Mouse (Mus musculus): ENCODE measurements around the gene Mettl7b. TPM values are rescaled to one million over a fixed set of nuclear protein-coding genes. Genes with fewer than 3 reads are reported as not detected.

The Mettl7b gene
- polyA plus RNA-seq, 1 experiment from 2014 or later, result 2.4 TPM

DNA sequence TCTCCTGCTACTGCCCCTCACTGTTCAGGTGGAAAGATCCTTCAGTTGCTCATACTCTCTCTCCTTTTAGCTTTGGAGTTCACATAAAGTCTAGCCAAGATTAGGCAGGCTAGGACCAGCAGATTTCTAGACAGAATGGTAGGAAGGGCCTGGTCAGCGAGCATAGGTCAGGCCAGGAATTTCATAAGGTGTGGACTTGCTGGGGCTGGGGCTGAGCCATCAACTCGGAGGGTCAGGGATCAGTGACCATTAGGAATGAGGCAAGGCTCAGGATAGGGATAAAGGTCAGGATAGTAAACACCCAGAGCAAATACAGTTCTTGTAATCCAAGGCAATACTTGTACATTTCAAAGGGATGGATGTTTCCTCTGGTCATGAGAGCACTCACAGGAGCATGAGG, 4.2 kb upstream of the Mettl7b start:
- H3K27ac ChIP-seq (ENCODE audit: low read depth), result no peak overlapping the region
- H3K27me3 ChIP-seq (replicated peaks; ENCODE audit: control insufficient read depth, insufficient read depth, low read length), result no peaks in the 10 kb centered on the region
- no peaks in the 10 kb centered on the region for H3K9me3 ChIP-seq (ENCODE audit: control insufficient read depth, low read length)
- ATAC-seq (replicated peaks; ENCODE audit: low FRiP score, low TSS enrichment, low read depth) (no peak), DNase-seq (ENCODE audit: low spot score) (no peak)
- H3K4me1 ChIP-seq (replicated peaks; ENCODE audit: control insufficient read depth, insufficient read depth, low read length), result 0 out of 2 replicates have a peak, but pooled peaks cover 3% of the 10 kb centered on the region
- 69% methylated on average over 2 of the region's 2 CpGs for WGBS
- H3K9ac ChIP-seq (ENCODE audit: low read length), result no peak overlapping the region
- no peak overlapping the region for H3K4me3 ChIP-seq (ENCODE audit: low read depth, low read length)
- no peaks in the 10 kb centered on the region for H3K36me3 ChIP-seq (ENCODE audit: control insufficient read depth, insufficient read depth, low read length)
- no peak overlapping the region for H3K4me2 ChIP-seq (ENCODE audit: low read length)

DNA sequence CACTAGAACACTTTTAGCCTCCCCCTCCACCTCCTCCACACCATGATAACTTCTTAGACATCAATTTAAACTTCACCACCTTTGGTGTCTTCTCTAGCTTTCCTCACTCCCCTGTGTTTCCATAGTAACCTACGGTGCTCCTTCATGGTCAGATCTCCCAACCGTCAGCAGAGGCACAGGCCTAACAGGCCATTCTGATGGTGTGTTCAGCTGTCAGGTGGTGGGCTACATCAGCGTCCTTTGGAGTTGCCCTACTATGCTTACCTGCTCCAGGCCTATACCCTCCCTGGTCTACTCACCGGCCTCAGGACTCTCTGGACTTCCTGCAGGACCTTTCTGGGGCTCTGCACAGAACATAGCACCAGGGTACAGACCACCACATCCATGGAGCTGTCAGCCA, 646 bp downstream of the Mettl7b start:
- Histone ChIP-seq H3K4me1 (replicated peaks; ENCODE audit: control insufficient read depth, insufficient read depth, low read length) (0 out of 2 replicates have a peak, but pooled peaks cover 3% of the 10 kb centered on the region), H3K4me3 (ENCODE audit: low read depth, low read length) (no peak overlapping the region), H3K27me3 (replicated peaks; ENCODE audit: control insufficient read depth, insufficient read depth, low read length) (no peaks in the 10 kb centered on the region), H3K36me3 (ENCODE audit: control insufficient read depth, insufficient read depth, low read length) (no peaks in the 10 kb centered on the region), H3K9ac (ENCODE audit: low read length) (no peak overlapping the region), H3K9me3 (ENCODE audit: control insufficient read depth, low read length) (no peaks in the 10 kb centered on the region), H3K4me2 (ENCODE audit: low read length) (no peak overlapping the region), H3K27ac (ENCODE audit: low read depth) (no peak overlapping the region)
- 75% methylated on average over 4 of the region's 4 CpGs for WGBS
- DNase-seq (ENCODE audit: low spot score), result no peak
- ATAC-seq (replicated peaks; ENCODE audit: low FRiP score, low TSS enrichment, low read depth), result no peak

DNA sequence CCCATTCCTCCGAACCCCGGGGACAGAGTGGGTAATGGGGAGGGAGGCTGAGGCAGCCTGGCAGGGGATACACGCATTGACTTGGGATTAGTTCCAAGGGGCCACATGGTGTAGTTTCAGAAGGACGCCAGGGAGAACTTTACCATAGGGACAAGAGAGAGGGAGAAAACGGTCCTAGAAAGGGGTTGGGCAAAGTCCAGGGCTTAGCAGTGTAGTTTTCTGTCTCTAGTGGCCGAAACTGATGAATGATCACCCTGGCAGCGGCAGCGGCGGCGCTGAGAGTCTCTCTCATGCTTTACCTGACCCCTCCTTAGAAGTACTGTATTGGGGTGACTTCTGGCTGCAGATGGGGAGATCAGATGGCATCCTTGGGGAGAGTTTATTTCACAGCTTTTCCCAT, 2.4 kb downstream of the Mettl7b start:
- no peak for ATAC-seq (replicated peaks; ENCODE audit: low FRiP score, low TSS enrichment, low read depth)
- Histone ChIP-seq H3K36me3 (ENCODE audit: control insufficient read depth, insufficient read depth, low read length) (no peaks in the 10 kb centered on the region), H3K27ac (ENCODE audit: low read depth) (no peak overlapping the region), H3K9me3 (ENCODE audit: control insufficient read depth, low read length) (no peaks in the 10 kb centered on the region), H3K4me3 (ENCODE audit: low read depth, low read length) (no peak overlapping the region), H3K4me1 (replicated peaks; ENCODE audit: control insufficient read depth, insufficient read depth, low read length) (0 out of 2 replicates have a peak, but pooled peaks cover 3% of the 10 kb centered on the region), H3K4me2 (ENCODE audit: low read length) (no peak overlapping the region), H3K9ac (ENCODE audit: low read length) (no peak overlapping the region), H3K27me3 (replicated peaks; ENCODE audit: control insufficient read depth, insufficient read depth, low read length) (no peaks in the 10 kb centered on the region)
- 74% methylated on average over 10 of the region's 10 CpGs for WGBS
- DNase-seq (ENCODE audit: low spot score), result no peak

DNA sequence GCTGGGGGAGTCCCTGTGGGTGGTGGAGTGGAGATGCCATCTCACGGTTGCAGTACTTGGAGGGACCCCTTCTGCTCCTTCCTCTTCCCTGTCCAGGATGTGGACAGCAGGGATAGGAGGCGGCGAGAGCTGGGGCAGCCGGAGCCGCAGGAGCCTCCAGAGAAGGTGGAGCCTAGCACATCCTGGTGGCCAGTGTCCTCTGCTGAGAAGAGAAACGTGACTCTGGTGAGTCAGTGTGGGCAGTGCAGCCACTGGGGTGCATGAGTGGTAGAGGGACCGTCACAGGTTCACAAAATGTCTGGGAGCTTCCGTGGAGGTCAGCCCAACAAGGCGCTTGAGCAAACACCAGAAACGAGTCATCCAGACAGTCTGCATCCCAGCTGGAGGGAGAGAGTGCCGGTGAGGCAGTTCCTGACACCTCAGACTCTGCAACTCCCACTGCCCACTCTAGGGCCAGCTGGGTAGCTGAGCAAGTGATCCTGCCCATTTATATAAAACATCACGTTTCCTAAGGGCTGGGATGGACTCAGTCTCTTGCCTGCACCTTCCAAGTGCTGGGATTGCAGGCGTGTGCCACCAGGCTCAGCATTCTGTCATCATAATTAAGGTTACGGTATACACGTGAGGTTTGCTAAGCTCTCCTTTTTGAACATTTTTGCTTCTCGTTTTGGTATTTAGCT, 10.4 kb downstream of the Mettl7b start:
- Histone ChIP-seq H3K27ac (ENCODE audit: low read depth) (no peak overlapping the region), H3K4me3 (ENCODE audit: low read depth, low read length) (no peak overlapping the region), H3K4me2 (ENCODE audit: low read length) (no peak overlapping the region), H3K9me3 (ENCODE audit: control insufficient read depth, low read length) (no peaks in the 10 kb centered on the region), H3K27me3 (replicated peaks; ENCODE audit: control insufficient read depth, insufficient read depth, low read length) (no peaks in the 10 kb centered on the region), H3K9ac (ENCODE audit: low read length) (no peak overlapping the region), H3K4me1 (replicated peaks; ENCODE audit: control insufficient read depth, insufficient read depth, low read length) (no peaks in the 10 kb centered on the region), H3K36me3 (ENCODE audit: control insufficient read depth, insufficient read depth, low read length) (no peaks in the 10 kb centered on the region)
- DNase-seq (ENCODE audit: low spot score) (no peak), ATAC-seq (replicated peaks; ENCODE audit: low FRiP score, low TSS enrichment, low read depth) (no peak)
- 65% methylated on average over 16 of the region's 16 CpGs for WGBS

DNA sequence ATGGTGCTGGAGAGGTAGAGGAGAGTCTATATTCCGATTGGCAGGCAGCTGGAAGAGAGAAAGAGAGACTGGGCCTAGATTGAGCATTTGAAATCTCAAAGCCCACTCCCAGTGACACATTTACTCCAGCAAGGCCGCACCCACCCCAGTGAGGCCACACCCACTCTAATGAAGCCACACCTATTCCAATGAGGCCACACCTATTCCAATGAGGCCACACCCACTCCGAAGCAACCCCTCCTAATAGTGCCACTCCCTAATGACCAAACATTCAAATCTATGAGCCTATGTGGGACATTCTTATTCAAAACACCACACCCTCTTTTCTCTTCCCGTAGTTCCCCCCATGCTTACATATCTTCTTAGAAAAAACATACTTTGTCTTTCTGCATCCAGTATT, 13.3 kb downstream of the Mettl7b start:
- DNase-seq (ENCODE audit: low spot score) (no peak), ATAC-seq (replicated peaks; ENCODE audit: low FRiP score, low TSS enrichment, low read depth) (no peak)
- H3K27me3 ChIP-seq (replicated peaks; ENCODE audit: control insufficient read depth, insufficient read depth, low read length), result no peaks in the 10 kb centered on the region
- H3K27ac ChIP-seq (ENCODE audit: low read depth), result no peak overlapping the region
- no peaks in the 10 kb centered on the region for H3K4me1 ChIP-seq (replicated peaks; ENCODE audit: control insufficient read depth, insufficient read depth, low read length)
- no peak overlapping the region for H3K4me2 ChIP-seq (ENCODE audit: low read length)
- no peak overlapping the region for H3K9ac ChIP-seq (ENCODE audit: low read length)
- WGBS, result 94% methylated on average over 4 of the region's 4 CpGs
- no peaks in the 10 kb centered on the region for H3K9me3 ChIP-seq (ENCODE audit: control insufficient read depth, low read length)
- no peak overlapping the region for H3K4me3 ChIP-seq (ENCODE audit: low read depth, low read length)
- no peaks in the 10 kb centered on the region for H3K36me3 ChIP-seq (ENCODE audit: control insufficient read depth, insufficient read depth, low read length)

DNA sequence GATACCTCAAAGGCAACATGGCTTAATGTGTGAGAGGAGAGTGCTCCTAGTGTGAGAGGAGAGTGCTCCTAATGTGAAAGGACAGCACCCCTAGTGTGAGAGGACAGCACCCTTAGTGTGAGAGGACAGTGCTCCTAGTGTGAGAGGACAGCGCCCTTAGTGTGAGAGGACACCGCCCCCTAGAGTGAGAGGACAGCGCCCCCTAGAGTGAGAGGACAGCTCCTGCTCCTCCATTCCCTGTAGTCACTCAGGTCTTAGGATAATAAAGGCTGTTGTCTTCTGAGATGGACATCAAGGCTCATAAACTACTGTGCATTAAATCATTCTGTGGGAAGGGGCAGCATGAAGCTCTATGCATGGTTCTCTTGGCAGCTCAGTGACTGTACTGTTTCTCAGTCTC, 15.1 kb downstream of the Mettl7b start:
- Histone ChIP-seq H3K36me3 (ENCODE audit: control insufficient read depth, insufficient read depth, low read length) (no peaks in the 10 kb centered on the region), H3K4me1 (replicated peaks; ENCODE audit: control insufficient read depth, insufficient read depth, low read length) (no peaks in the 10 kb centered on the region), H3K4me3 (ENCODE audit: low read depth, low read length) (no peak overlapping the region), H3K9ac (ENCODE audit: low read length) (no peak overlapping the region), H3K9me3 (ENCODE audit: control insufficient read depth, low read length) (no peaks in the 10 kb centered on the region), H3K27me3 (replicated peaks; ENCODE audit: control insufficient read depth, insufficient read depth, low read length) (no peaks in the 10 kb centered on the region), H3K4me2 (ENCODE audit: low read length) (no peak overlapping the region), H3K27ac (ENCODE audit: low read depth) (no peak overlapping the region)
- DNase-seq (ENCODE audit: low spot score) (no peak), ATAC-seq (replicated peaks; ENCODE audit: low FRiP score, low TSS enrichment, low read depth) (no peak)
- WGBS, result 19% methylated on average over 3 of the region's 3 CpGs

GRCm38 (mm10) chr10:128940475-128941061, 20.2 kb downstream of the Mettl7b start:
- H3K4me3 ChIP-seq (ENCODE audit: low read depth, low read length), result no peak overlapping the region
- no peak for DNase-seq (ENCODE audit: low spot score)
- H3K27ac ChIP-seq (ENCODE audit: low read depth), result no peak overlapping the region
- WGBS, result 85% methylated on average over 10 of the region's 10 CpGs
- H3K9me3 ChIP-seq (ENCODE audit: control insufficient read depth, low read length), result no peaks in the 10 kb centered on the region
- no peaks in the 10 kb centered on the region for H3K36me3 ChIP-seq (ENCODE audit: control insufficient read depth, insufficient read depth, low read length)
- no peak overlapping the region for H3K9ac ChIP-seq (ENCODE audit: low read length)
- ATAC-seq (replicated peaks; ENCODE audit: low FRiP score, low TSS enrichment, low read depth), result no peak
- peaks cover 8% of the 10 kb centered on the region for H3K27me3 ChIP-seq (replicated peaks; ENCODE audit: control insufficient read depth, insufficient read depth, low read length)
- no peak overlapping the region for H3K4me2 ChIP-seq (ENCODE audit: low read length)
- no peaks in the 10 kb centered on the region for H3K4me1 ChIP-seq (replicated peaks; ENCODE audit: control insufficient read depth, insufficient read depth, low read length)

DNA sequence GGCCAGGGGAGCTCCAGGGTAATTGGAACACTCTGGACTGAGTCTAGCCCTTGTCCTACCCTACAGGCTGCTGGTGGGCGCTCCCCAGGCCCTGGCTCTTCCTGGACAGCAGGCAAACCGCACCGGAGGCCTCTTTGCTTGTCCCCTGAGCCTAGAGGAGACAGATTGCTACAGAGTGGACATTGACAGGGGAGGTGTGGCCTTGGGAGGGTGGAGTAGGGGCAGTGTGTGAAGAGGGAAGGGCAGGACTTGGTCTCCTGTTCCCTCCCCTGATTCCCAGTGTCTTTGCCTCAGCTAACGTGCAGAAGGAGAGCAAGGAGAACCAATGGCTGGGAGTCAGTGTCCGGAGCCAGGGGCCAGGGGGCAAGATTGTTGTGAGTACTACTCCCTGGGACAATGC, 21.8 kb downstream of the Mettl7b start:
- DNase-seq (ENCODE audit: low spot score), result no peak

DNA sequence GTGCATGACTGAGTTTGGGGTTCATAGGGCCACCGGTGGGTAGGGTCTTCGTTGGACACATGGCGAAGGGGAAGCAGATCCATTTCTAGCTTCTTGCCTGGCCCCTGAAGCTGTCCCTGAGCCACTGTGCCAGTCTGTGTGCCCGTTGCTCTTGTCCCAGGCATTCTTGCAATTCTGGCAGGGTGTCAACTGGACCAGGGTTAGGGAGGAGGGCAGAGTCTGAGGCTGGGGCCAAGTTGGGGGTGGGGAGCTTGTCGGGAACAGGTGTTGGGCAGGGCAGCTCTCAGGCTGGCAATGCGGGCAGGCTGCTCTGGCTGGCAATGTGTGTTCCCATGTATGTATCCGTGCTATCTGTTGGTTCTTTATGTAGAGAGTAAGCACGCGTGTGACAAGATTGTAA, 22.3 kb downstream of the Mettl7b start:
- DNase-seq (ENCODE audit: low spot score) (no peak), ATAC-seq (replicated peaks; ENCODE audit: low FRiP score, low TSS enrichment, low read depth) (no peak)

More for the DNA sequence above, 21.8 kb downstream of the Mettl7b start:
- Histone ChIP-seq H3K9me3 (ENCODE audit: control insufficient read depth, low read length) (no peaks in the 10 kb centered on the region), H3K27me3 (replicated peaks; ENCODE audit: control insufficient read depth, insufficient read depth, low read length) (peaks cover 24% of the 10 kb centered on the region), H3K4me2 (ENCODE audit: low read length) (no peak overlapping the region), H3K4me1 (replicated peaks; ENCODE audit: control insufficient read depth, insufficient read depth, low read length) (no peaks in the 10 kb centered on the region), H3K4me3 (ENCODE audit: low read depth, low read length) (no peak overlapping the region), H3K9ac (ENCODE audit: low read length) (no peak overlapping the region), H3K36me3 (ENCODE audit: control insufficient read depth, insufficient read depth, low read length) (no peaks in the 10 kb centered on the region), H3K27ac (ENCODE audit: low read depth) (no peak overlapping the region)
- no peak for ATAC-seq (replicated peaks; ENCODE audit: low FRiP score, low TSS enrichment, low read depth)
- WGBS, result 46% methylated on average over 5 of the region's 5 CpGs

More for the DNA sequence above, 22.3 kb downstream of the Mettl7b start:
- Histone ChIP-seq H3K27ac (ENCODE audit: low read depth) (no peak overlapping the region), H3K4me2 (ENCODE audit: low read length) (no peak overlapping the region), H3K9ac (ENCODE audit: low read length) (no peak overlapping the region), H3K4me1 (replicated peaks; ENCODE audit: control insufficient read depth, insufficient read depth, low read length) (no peaks in the 10 kb centered on the region), H3K4me3 (ENCODE audit: low read depth, low read length) (no peak overlapping the region), H3K36me3 (ENCODE audit: control insufficient read depth, insufficient read depth, low read length) (no peaks in the 10 kb centered on the region), H3K27me3 (replicated peaks; ENCODE audit: control insufficient read depth, insufficient read depth, low read length) (peaks cover 29% of the 10 kb centered on the region), H3K9me3 (ENCODE audit: control insufficient read depth, low read length) (no peaks in the 10 kb centered on the region)
- WGBS, result 81% methylated on average over 9 of the region's 9 CpGs
